Mouse (Mus musculus) midbrain, embryonic 16.5 days (tissue): ENCODE measurements at regions not wholly inside any gene's neighbourhood (a gene's known extent, or its start where the extent isn't known, plus 50 kb on each side); places are given as distances from the start of the nearest gene placed in this dataset.

Experiments used
- ATAC-seq: fragments of 200-750 bp; cut with Nextera tagmentation; 2 replicates; pipeline ENCODE4 v1.8.0; 2017; ENCODE audit warnings: moderate TSS enrichment
- H3K27ac ChIP-seq: fragments of 300-500 bp; sonication (generic); 2 replicates; pipeline ENCODE4 v1.5.1; 2014; ENCODE audit warnings: mild to moderate bottlenecking, low read length, mixed read lengths
- H3K27me3 ChIP-seq: fragments of 300-500 bp; sonication (generic); 2 replicates; pipeline ENCODE4 v1.6.1; 2014; ENCODE audit warnings: low read depth, low read length, mixed read lengths; ENCODE audit not compliant: control insufficient read depth, insufficient read depth
- H3K36me3 ChIP-seq: fragments of 300-500 bp; sonication (generic); 2 replicates; pipeline ENCODE4 v1.6.1; 2014; ENCODE audit warnings: mild to moderate bottlenecking, low read length, moderate library complexity, mixed read lengths; ENCODE audit not compliant: control insufficient read depth, insufficient read depth
- H3K4me1 ChIP-seq: fragments of 300-500 bp; sonication (generic); 2 replicates; pipeline ENCODE4 v1.6.1; 2014; ENCODE audit warnings: mild to moderate bottlenecking, low read length, mixed read lengths; ENCODE audit not compliant: control insufficient read depth, insufficient read depth
- H3K4me2 ChIP-seq: fragments of 300-500 bp; sonication (generic); 2 replicates; pipeline ENCODE4 v1.6.1; 2014; ENCODE audit warnings: mild to moderate bottlenecking, low read length, mixed read lengths
- H3K4me3 ChIP-seq: fragments of 300-500 bp; sonication (generic); 2 replicates; pipeline ENCODE4 v1.5.1; 2014; ENCODE audit warnings: low read depth, mild to moderate bottlenecking, low read length, moderate library complexity, mixed read lengths
- H3K9ac ChIP-seq: fragments of 300-500 bp; sonication (generic); 2 replicates; pipeline ENCODE4 v1.6.1; 2014; ENCODE audit warnings: low read depth, low read length, mixed read lengths
- H3K9me3 ChIP-seq: fragments of 300-500 bp; sonication (generic); replicated peaks from 2 replicates; pipeline ENCODE4 v1.6.1; 2014; ENCODE audit warnings: mild to moderate bottlenecking, low read length, mixed read lengths; ENCODE audit not compliant: control insufficient read depth, poor library complexity, severe bottlenecking
- WGBS: fragments of 180-500 bp; shearing (Covaris S2); extraction: QIAGEN DNeasy Blood & Tissue Kit; methylation state at CpG from one replicate; pipeline ENCODE4 v1.1.7; 2014; 5-methylcytosine and 5-hydroxymethylcytosine counted together

DNA sequence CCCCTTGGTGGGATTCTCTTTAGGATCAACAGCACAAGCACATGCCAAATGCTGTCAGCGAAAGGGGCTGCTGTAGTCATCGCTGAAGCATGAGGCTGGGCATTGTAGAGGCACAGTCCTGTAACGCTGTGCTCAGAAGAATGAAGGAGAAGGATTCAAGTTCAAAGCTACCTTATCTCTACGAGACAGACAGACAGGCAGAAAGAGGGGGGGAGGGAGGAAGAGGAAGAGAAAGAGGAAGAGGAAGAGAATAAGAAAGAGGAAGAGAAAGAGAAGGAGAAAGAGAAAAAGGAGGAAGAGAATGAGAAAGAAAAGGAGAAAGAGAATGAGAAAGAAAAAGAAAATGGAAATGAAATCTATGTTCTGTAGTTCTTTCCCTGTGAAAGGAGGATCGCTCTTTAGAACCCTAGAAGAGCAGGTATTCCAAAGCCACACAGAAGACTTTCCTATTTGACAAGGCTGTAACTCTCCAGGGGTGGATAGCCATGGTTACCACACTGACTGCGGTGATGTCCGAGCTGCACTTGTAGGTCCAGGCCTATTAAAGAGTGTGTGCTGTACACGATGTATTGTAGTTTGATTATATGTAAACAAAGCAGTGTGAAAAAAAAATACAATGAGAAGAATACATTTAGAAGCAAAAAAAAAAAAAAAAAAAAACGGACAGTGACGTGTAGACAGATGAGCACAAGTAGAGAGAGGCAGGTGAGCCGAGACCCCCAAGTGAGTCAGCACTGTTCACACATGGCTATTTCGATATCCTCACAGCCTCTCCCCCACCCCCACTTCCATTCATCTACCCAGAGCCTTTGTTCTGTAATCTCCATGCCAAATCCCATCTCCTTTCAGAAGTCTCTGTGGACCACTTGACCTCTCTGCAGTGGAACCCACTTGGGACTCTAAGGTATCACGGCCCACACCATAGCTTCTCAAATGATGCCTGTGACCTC lies 165.2 kb downstream of the Chic2 start:
- Histone ChIP-seq H3K4me1 (no peaks in the 10 kb centered on the region), H3K4me2 (no peak overlapping the region), H3K4me3 (no peak overlapping the region), H3K27me3 (no peaks in the 10 kb centered on the region), H3K9me3 (no peaks in the 10 kb centered on the region), H3K36me3 (no peaks in the 10 kb centered on the region), H3K27ac (no peak overlapping the region), H3K9ac (no peak overlapping the region)
- ATAC-seq = no peak
- WGBS = 43% methylated on average over 13 of the region's 13 CpGs

DNA sequence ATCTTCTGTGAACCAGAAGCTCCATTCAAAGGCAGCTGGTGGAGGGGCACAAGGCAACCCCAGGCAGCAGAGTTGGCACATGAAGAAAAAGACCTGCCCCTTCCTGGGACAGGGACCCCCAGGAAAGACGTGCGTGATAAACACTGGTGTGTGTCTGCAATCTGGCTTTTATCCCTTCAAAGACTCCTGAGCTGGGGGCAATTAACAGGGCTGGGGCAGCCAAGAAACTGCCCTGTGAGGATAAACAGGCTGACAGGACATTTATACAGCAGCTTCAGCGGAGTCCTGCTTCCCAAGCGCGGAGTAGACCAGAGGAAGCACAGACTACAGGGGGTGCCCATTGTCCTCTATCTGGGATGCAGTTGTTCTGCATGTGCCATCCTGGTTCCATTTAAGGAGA lies 167.0 kb downstream of the Chic2 start:
- Histone ChIP-seq H3K4me3 (no peak overlapping the region), H3K27ac (no peak overlapping the region), H3K4me1 (no peaks in the 10 kb centered on the region), H3K9me3 (no peaks in the 10 kb centered on the region), H3K9ac (no peak overlapping the region), H3K4me2 (no peak overlapping the region), H3K36me3 (no peaks in the 10 kb centered on the region), H3K27me3 (no peaks in the 10 kb centered on the region)
- WGBS = 53% methylated on average over 5 of the region's 5 CpGs
- ATAC-seq = no peak

DNA sequence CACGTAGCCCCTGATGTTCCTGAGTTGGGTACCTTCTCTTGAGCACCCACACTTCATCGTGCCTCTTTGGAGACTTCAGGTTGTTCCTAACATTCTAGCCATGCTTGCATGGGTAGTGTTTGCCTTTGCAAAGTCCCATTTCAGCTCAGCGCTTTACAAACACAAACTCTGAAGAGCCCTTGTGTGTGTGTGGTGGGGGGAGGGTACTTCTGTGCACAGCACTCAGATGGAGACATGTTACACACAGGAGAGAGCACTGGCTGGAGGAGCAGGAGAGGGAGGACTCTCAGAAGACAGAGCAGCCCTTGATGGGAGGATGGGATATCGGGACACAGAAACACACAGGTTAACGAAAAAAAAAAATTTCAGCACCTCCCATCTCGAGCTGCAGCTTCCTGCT lies 167.4 kb downstream of the Chic2 start:
- Histone ChIP-seq H3K4me2 (no peak overlapping the region), H3K9me3 (no peaks in the 10 kb centered on the region), H3K27me3 (no peaks in the 10 kb centered on the region), H3K9ac (no peak overlapping the region), H3K36me3 (no peaks in the 10 kb centered on the region), H3K4me1 (no peaks in the 10 kb centered on the region), H3K27ac (no peak overlapping the region), H3K4me3 (no peak overlapping the region)
- 80% methylated on average over 6 of the region's 6 CpGs for WGBS
- no peak for ATAC-seq

DNA sequence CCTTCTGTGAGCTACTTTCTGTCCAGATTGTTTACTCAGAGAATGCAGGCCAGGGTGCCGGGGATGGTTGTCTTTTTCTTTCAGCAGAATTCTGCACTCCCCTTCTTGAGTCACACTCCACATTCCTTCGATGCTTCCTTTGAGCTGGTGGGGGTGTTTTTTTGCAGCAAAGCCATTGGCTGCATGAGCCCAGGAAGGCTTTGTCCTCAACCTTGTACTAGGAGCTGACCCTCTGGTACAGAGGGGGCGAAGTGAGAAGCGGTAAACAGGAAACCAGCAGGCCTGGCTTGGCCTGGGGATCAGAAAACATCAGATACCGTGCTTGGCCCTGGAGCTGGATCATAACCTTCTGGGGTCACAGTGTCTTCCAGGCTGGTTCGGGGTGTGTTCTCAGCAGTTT lies 169.9 kb downstream of the Chic2 start:
- Histone ChIP-seq H3K36me3 (no peaks in the 10 kb centered on the region), H3K27me3 (no peaks in the 10 kb centered on the region), H3K4me2 (no peak overlapping the region), H3K4me3 (no peak overlapping the region), H3K9ac (no peak overlapping the region), H3K9me3 (no peaks in the 10 kb centered on the region), H3K4me1 (no peaks in the 10 kb centered on the region), H3K27ac (no peak overlapping the region)
- ATAC-seq = no peak
- WGBS = 70% methylated on average over 6 of the region's 6 CpGs

DNA sequence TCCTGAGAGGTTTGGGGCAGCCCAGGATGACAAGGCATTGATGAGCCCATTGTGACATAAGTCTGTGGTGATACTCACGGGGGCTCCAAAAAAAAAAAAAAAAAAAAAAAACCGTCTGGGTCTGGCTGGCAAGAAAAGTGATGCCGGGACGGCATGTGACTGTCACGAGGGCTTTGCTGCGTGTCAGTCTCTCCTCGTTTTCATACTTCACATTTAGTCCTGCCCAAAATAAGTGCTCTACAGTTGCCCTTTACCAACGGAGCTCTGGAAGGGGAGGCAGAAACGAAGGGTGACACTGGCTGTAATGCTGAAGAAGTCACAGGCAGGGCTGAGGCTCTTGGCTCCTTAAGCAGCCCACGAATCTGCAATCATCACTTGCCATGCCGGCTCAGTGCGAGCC lies 167.9 kb upstream of the Lnx1 start:
- H3K4me2 ChIP-seq = no peak overlapping the region
- no peak overlapping the region for H3K4me3 ChIP-seq
- no peaks in the 10 kb centered on the region for H3K4me1 ChIP-seq
- WGBS = 75% methylated on average over 12 of the region's 12 CpGs
- no peaks in the 10 kb centered on the region for H3K9me3 ChIP-seq
- no peak for ATAC-seq
- H3K27me3 ChIP-seq = no peaks in the 10 kb centered on the region
- no peaks in the 10 kb centered on the region for H3K36me3 ChIP-seq
- no peak overlapping the region for H3K27ac ChIP-seq
- H3K9ac ChIP-seq = no peak overlapping the region

DNA sequence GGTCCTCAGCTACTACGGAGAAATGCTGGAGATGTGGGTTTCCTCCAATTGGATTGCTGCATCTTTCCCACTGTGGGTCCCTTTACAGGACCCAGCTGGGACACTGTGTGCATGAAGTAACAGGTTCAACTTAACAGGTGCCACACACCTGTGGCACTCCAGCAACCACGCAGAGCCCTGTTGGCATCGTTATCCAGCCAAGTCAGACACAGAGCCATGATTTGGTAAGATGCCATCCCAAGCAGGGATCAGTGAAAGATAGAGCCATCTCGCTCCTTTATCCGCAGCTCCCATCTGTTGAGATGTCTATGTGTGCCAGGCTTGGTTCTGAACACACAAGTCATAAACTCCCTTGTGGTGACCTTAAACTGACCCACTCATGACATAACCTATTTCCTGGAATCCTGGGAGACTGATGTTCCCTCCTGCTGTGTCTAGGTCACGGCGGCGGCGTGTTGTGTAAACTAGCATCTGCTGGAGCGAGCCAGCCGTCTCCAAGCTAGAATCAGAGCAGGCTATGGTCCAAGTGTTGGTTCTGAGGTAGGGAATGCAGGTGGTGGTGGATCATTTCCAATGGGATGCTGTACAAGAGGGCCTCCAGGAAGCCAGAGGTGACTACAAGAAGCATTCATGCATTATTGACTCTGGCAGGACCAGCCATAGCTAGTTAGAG lies 164.5 kb upstream of the Lnx1 start:
- Histone ChIP-seq H3K36me3 (no peaks in the 10 kb centered on the region), H3K9ac (no peak overlapping the region), H3K4me1 (no peaks in the 10 kb centered on the region), H3K27ac (no peak overlapping the region), H3K4me3 (no peak overlapping the region), H3K4me2 (no peak overlapping the region), H3K9me3 (no peaks in the 10 kb centered on the region), H3K27me3 (no peaks in the 10 kb centered on the region)
- 95% methylated on average over 11 of the region's 11 CpGs for WGBS
- ATAC-seq = no peak

DNA sequence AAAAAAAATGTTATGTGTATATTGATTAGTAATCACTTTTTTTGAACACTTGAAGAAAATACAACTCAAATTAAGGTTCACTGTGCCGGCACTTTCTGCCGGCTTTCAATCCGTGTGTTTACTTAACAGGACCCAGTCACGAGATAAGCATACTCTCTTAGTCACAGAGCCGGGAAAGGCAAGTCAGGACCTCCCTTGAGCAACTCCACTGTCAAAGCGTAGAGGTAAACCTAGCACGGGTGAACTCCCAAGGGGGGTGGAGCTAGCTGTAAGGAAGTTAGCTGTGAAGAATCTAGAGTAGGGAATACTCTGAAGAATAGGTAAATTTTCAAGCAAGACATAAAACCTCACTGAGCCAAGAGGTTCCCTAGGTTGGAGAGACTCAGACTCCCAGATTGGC lies 164.0 kb upstream of the Lnx1 start:
- no peaks in the 10 kb centered on the region for H3K36me3 ChIP-seq
- no peaks in the 10 kb centered on the region for H3K27me3 ChIP-seq
- H3K27ac ChIP-seq = no peak overlapping the region
- H3K9ac ChIP-seq = no peak overlapping the region
- no peaks in the 10 kb centered on the region for H3K9me3 ChIP-seq
- H3K4me3 ChIP-seq = no peak overlapping the region
- no peak for ATAC-seq
- 79% methylated on average over 7 of the region's 7 CpGs for WGBS
- no peak overlapping the region for H3K4me2 ChIP-seq
- no peaks in the 10 kb centered on the region for H3K4me1 ChIP-seq

DNA sequence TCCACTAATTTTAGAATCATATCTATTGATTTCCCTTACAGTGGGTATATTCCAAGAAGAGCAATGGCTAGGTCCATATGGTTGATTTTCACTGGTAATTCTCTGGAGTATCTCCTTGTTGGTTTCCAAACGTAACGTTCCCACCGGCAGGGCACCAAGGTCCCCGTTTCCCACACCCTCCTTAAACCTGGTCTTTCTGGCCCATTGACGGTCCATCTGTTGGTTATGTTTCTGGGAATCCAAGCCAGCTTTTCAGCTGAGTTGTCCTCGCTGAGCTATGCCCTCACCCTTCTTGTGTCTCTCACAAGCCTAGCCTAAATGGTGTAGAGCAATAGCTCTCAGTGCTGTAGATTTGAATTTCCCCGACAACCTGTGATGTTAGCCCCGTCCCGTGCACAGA lies 162.7 kb upstream of the Lnx1 start:
- no peak for ATAC-seq
- Histone ChIP-seq H3K9me3 (no peaks in the 10 kb centered on the region), H3K27me3 (no peaks in the 10 kb centered on the region), H3K9ac (no peak overlapping the region), H3K4me3 (no peak overlapping the region), H3K36me3 (no peaks in the 10 kb centered on the region), H3K4me1 (no peaks in the 10 kb centered on the region), H3K27ac (no peak overlapping the region), H3K4me2 (no peak overlapping the region)
- 92% methylated on average over 9 of the region's 9 CpGs for WGBS

DNA sequence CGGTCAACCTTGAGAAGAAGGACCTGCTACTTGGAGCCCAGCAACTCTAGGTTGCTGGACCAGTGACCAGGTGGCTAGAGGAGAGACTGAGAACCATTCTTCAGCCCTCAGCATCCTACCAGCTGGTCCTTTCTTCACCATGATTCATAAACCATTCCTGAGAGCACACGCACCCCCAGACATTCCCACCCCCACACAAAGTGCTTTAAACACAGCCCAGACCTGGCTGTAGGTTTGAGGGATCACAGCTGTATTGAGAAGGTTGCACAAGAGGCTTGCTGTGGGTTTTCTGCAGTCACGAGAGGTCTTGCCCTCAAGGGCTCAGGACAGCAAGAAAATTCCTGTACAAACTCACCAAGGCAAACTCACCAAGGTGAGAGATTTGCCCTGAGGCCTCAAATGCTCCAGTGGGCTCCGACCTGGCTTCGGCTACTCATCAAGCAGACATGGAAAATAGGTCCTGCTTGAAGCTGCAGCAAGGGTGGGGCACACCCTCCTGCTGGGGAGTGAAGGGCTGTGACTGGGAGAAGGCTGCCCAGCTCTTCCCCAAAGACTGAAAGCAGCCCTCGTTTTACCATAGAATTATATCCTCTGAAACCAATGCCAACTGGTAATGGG lies 161.9 kb upstream of the Lnx1 start:
- ATAC-seq = no peak
- Histone ChIP-seq H3K4me1 (no peaks in the 10 kb centered on the region), H3K36me3 (no peaks in the 10 kb centered on the region), H3K4me3 (no peak overlapping the region), H3K27me3 (no peaks in the 10 kb centered on the region), H3K9me3 (no peaks in the 10 kb centered on the region), H3K9ac (no peak overlapping the region), H3K4me2 (no peak overlapping the region), H3K27ac (no peak overlapping the region)
- 90% methylated on average over 6 of the region's 6 CpGs for WGBS
